Mouse (Mus musculus) thymus, adult 2 months (tissue): ENCODE results near the gene Rtp4. TPM values are rescaled to one million over a fixed set of nuclear protein-coding genes. Genes with fewer than 3 reads are reported as not detected.

Source experiments
- DNase-seq: peaks from one replicate; pipeline ENCODE4 v3.0.0; 2021
- H3K27ac ChIP-seq: fragments of 200-500 bp; 2 replicates; pipeline ENCODE4 v1.5.1; 2012; ENCODE audit warnings: low read length, control low read depth; ENCODE audit not compliant: control insufficient read depth, insufficient read depth
- H3K27me3 ChIP-seq: fragments of 200-500 bp; 2 replicates; pipeline ENCODE4 v1.6.1; 2012; ENCODE audit warnings: mild to moderate bottlenecking, low read length, moderate library complexity, mixed read lengths; ENCODE audit not compliant: control insufficient read depth, insufficient read depth
- H3K36me3 ChIP-seq: fragments of 200-500 bp; 2 replicates; pipeline ENCODE4 v1.6.1; 2012; ENCODE audit warnings: mild to moderate bottlenecking, low read length, moderate library complexity; ENCODE audit not compliant: control insufficient read depth, insufficient read depth
- H3K4me1 ChIP-seq: fragments of 200-500 bp; replicated peaks from 2 replicates; pipeline ENCODE4 v1.6.1; 2012; ENCODE audit warnings: low read length; ENCODE audit not compliant: control insufficient read depth, insufficient read depth
- H3K4me3 ChIP-seq: fragments of 200-500 bp; 2 replicates; pipeline ENCODE4 v1.5.1; 2012; ENCODE audit warnings: mild to moderate bottlenecking, low read length, control low read depth, moderate library complexity; ENCODE audit not compliant: control insufficient read depth, insufficient read depth
- CTCF ChIP-seq: fragments of 200-500 bp; IDR thresholded peaks from 2 replicates; pipeline ENCODE4 v1.5.1; 2012; ENCODE audit warnings: mild to moderate bottlenecking, control low read depth, low read length, moderate library complexity, borderline replicate concordance; ENCODE audit not compliant: control insufficient read depth, poor library complexity, insufficient read depth; ENCODE audit errors: extremely low read depth
- POLR2A ChIP-seq: fragments of 200-500 bp; IDR thresholded peaks from 2 replicates; pipeline ENCODE4 v1.6.1; 2012; ENCODE audit warnings: mild to moderate bottlenecking, low read length, control low read depth, moderate library complexity; ENCODE audit not compliant: control insufficient read depth, poor library complexity, insufficient read depth; ENCODE audit errors: extremely low read depth
- WGBS: fragments of 180-500 bp; shearing (Covaris S2); methylation state at CpG from one replicate; pipeline ENCODE4 v1.1.7; 2018; 5-methylcytosine and 5-hydroxymethylcytosine counted together
- polyA plus RNA-seq: library from polyadenylated mRNA; depleted of rRNA; stranded (reverse); fragments of >200 nt; gene quantifications from 2 replicates; pipeline ENCODE4 v1.2.3, GENCODE M21; 2012

Rtp4 gene
- polyA plus RNA-seq, 1 experiment = 39.1 TPM

DNA sequence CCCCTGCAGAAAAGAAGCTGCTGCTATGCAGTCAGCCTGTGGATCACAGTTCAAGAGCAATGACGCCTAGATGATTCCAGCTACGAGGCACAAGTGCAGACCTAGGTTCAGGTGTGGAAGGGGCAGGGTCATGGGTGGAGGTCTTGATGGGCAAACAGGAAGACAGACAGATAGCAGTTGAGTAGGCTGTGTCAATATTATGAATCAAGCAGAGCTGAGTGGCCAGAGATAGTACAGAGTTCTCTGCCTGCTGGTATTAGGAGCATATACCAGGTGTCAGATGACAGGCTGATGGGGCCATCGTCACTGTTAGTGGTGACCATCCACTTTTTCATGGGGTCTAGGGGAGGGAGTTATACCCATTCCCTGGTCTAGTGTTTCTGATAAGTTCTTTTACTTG is 13.6 kb downstream of the Rtp4 start:
- WGBS = 93% methylated on average over 3 of the region's 3 CpGs
- H3K4me3 ChIP-seq = no peak overlapping the region
- H3K27ac ChIP-seq = no peak overlapping the region
- H3K27me3 ChIP-seq = no peaks in the 10 kb centered on the region
- DNase-seq = no peak
- no peaks in the 10 kb centered on the region for H3K4me1 ChIP-seq
- no peak for TF ChIP-seq CTCF
- no peak for TF ChIP-seq POLR2A
- no peaks in the 10 kb centered on the region for H3K36me3 ChIP-seq

GRCm38 (mm10) chr16:23541046-23541445 is 21.0 kb downstream of the Rtp4 start:
- H3K4me1 ChIP-seq = no peaks in the 10 kb centered on the region
- no peak overlapping the region for H3K4me3 ChIP-seq
- DNase-seq = no peak
- WGBS = 60% methylated on average over 4 of the region's 4 CpGs
- no peaks in the 10 kb centered on the region for H3K36me3 ChIP-seq
- H3K27ac ChIP-seq = no peak overlapping the region
- TF ChIP-seq POLR2A = no peak
- no peak for TF ChIP-seq CTCF
- no peaks in the 10 kb centered on the region; the same call in 1 of the 2 replicates for H3K27me3 ChIP-seq

GRCm38 (mm10) chr16:23542866-23543265 is 22.8 kb downstream of the Rtp4 start:
- H3K4me3 ChIP-seq = no peak overlapping the region
- WGBS = 85% methylated on average over 4 of the region's 4 CpGs
- no peak for TF ChIP-seq POLR2A
- TF ChIP-seq CTCF = no peak
- no peaks in the 10 kb centered on the region; the same call in 1 of the 2 replicates for H3K27me3 ChIP-seq
- H3K27ac ChIP-seq = no peak overlapping the region
- DNase-seq = no peak
- no peaks in the 10 kb centered on the region for H3K36me3 ChIP-seq
- no peaks in the 10 kb centered on the region for H3K4me1 ChIP-seq

DNA sequence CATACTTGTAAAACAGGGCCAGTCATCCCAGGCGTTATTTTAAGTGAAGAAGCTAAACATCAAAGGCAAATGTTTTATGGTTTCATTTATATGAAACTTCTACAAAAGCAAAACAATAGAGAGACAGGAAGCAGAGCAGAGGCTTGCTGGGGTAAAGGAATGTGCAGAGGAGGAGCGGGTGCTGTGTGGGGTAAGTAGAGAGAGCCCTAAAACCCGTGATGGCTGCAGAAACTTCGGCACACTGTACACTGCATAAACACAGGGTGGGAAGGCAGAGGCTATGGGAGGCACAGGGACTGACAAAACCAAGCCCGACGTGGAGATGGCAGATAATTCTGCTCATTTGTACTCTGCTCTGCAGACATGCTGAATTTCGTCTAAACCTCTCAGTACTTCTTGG is 24.3 kb downstream of the Rtp4 start:
- H3K4me1 ChIP-seq = no peaks in the 10 kb centered on the region
- WGBS = 44% methylated on average over 7 of the region's 7 CpGs
- peak overlapping the region; percentile 34; the same call in 1 of the 2 replicates for H3K27ac ChIP-seq
- no peak for TF ChIP-seq POLR2A
- no peak for DNase-seq
- H3K36me3 ChIP-seq = no peaks in the 10 kb centered on the region
- H3K4me3 ChIP-seq = no peak overlapping the region
- no peaks in the 10 kb centered on the region; the same call in 1 of the 2 replicates for H3K27me3 ChIP-seq

GRCm38 (mm10) chr16:23547783-23548182 is 27.7 kb downstream of the Rtp4 start:
- WGBS = 90% methylated on average over 4 of the region's 4 CpGs
- DNase-seq = no peak
- Histone ChIP-seq H3K4me1 (no peaks in the 10 kb centered on the region), H3K27me3 (no peaks in the 10 kb centered on the region; the same call in 1 of the 2 replicates), H3K27ac (no peak overlapping the region), H3K36me3 (no peaks in the 10 kb centered on the region), H3K4me3 (no peak overlapping the region)
- no peak for TF ChIP-seq POLR2A

DNA sequence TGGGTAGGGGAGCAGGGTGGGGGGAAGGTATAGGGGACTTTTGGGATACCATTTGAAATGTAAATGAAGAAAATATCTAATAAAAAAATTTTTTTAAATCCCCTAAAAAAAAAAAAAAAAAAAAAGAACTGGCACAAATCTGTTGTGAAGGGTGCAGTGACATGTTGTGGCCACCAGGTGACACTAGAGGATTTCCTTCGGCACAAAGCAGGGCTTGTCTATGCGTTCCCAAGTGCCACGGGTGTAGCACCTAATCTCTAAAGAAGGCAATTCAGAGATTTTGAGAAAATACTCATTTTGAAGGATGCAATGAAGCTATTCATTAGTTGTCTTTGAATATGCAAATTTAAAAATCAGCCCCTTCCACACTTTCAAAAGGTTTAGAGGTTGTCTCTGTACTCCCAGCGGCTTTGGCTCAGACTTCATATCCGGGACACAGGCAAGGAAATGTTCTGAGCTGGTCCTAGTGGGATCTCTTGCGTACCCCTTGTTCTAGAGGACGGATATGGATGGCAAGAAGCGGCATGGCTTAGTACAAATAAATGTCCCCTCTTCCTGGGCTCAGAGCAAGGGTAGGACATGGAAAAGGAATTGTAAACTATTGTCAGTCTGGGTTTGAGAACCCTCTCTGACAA is 30.4 kb downstream of the Rtp4 start:
- Histone ChIP-seq H3K27me3 (no peaks in the 10 kb centered on the region), H3K4me3 (no peak overlapping the region), H3K36me3 (no peaks in the 10 kb centered on the region), H3K27ac (no peak overlapping the region), H3K4me1 (no peaks in the 10 kb centered on the region)
- TF ChIP-seq CTCF = no peak
- TF ChIP-seq POLR2A = no peak
- WGBS = 49% methylated on average over 8 of the region's 8 CpGs
- peak; percentile 51 for DNase-seq

DNA sequence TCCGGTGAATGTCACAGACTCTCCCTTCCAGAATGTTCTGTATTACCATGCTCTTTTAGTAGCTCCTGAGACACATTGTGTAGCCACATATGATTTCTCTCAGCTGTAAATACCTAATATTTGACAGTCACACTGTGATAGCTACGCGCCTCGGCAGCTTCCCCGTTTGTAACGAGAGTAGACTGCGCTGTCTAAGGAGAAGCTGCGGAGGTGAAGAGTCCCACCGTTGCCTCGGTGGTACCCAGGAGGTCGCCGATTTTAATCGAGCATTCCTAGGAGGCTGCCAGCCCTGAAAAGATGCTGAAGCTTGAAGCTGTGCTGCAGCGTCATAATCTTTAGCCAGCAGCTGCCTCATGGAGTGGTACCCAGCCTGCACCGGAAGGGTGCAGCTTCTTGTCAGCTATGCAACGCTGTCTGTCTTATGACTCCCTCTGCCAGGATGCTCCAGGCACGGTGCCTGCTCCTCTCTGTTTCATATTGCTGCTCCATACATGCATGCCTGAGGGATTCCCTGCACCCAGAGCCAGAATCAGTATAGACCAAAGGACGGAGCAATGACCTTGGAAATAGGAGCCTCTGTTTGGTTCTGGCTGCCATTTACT is 31.0 kb downstream of the Rtp4 start:
- TF ChIP-seq POLR2A = no peak
- TF ChIP-seq CTCF = no peak
- no peaks in the 10 kb centered on the region for H3K27me3 ChIP-seq
- DNase-seq = no peak
- 89% methylated on average over 18 of the region's 18 CpGs for WGBS
- no peaks in the 10 kb centered on the region for H3K4me1 ChIP-seq
- H3K36me3 ChIP-seq = no peaks in the 10 kb centered on the region
- no peak overlapping the region for H3K4me3 ChIP-seq
- no peak overlapping the region for H3K27ac ChIP-seq
